Mouse (Mus musculus): ENCODE measurements around the gene Ankrd54. TPM values are rescaled to one million over a fixed set of nuclear protein-coding genes. Genes with fewer than 3 reads are reported as not detected.

The Ankrd54 gene
- polyA plus RNA-seq, 1 experiment from 2014 or later: 77.9 TPM

- H3K4me3 ChIP-seq: no peak overlapping the region
- peaks cover 26% of the 10 kb centered on the region for H3K36me3 ChIP-seq
- H3K27ac ChIP-seq: peak overlapping the region; percentile 50; the same call in 1 of the 2 replicates
- H3K27me3 ChIP-seq (ENCODE audit: low read depth, poor library complexity, severe bottlenecking): no peaks in the 10 kb centered on the region
- no peak for DNase-seq (ENCODE audit: low spot score)
- WGBS: 60% methylated on average over 7 of the region's 7 CpGs
- H3K9me3 ChIP-seq (replicated peaks): no peaks in the 10 kb centered on the region
- peaks cover 37% of the 10 kb centered on the region for H3K4me1 ChIP-seq
Measured at GRCm38 (mm10) chr15:79098868-79099267, 36.2 kb upstream of the Ankrd54 start.

DNA sequence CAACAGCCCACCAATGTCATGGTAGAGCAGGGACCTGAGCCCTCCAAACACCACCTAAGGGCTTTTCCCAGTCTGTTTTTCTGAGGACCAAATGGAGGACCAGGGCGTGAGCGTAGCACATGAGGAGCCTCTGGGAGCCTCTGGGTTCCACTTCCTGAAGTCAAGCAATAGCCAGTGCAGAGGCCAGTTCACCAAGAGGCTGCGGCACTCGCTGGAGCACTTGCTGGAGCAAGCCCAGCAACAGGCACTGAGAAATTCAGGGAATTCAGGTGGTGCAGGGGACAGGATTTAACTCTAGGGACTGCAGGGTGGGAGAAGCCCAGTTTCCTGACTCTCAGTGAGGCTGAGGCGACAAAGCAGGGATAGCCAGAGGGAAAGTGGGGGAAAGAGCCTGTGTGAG, 35.5 kb upstream of the Ankrd54 start:
- Histone ChIP-seq H3K4me1 (peaks cover 37% of the 10 kb centered on the region), H3K9me3 (replicated peaks) (no peaks in the 10 kb centered on the region), H3K27me3 (ENCODE audit: low read depth, poor library complexity, severe bottlenecking) (no peaks in the 10 kb centered on the region), H3K27ac (peak overlapping the region; percentile 7; the same call in 1 of the 2 replicates), H3K36me3 (peaks cover 32% of the 10 kb centered on the region), H3K4me3 (no peak overlapping the region)
- 63% methylated on average over 5 of the region's 5 CpGs for WGBS
- no peak for DNase-seq (ENCODE audit: low spot score)

DNA sequence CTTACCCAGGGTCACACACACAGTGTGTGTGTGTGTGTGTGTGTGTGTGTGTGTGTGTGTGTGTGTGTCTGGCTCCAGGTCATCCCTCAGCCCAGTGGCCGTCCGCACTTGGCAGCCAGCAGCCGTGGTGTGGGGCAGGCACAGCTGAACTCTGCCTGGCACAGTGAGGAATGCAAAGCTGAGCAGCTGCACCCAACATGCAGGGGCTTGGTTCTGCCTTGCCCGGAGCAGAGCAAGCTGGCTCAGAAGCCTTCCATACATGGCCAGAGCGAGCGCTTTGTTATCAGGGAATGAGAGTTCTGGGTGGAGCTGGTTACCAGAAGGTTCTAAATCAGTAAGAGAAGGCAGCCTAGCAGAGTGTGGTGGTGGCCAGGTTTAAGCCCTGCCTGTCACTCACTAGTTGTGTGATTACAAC, 34.9 kb upstream of the Ankrd54 start:
- Histone ChIP-seq H3K4me3 (no peak overlapping the region), H3K27ac (no peak overlapping the region), H3K9me3 (replicated peaks) (no peaks in the 10 kb centered on the region), H3K4me1 (peaks cover 37% of the 10 kb centered on the region), H3K27me3 (ENCODE audit: low read depth, poor library complexity, severe bottlenecking) (no peaks in the 10 kb centered on the region), H3K36me3 (peaks cover 38% of the 10 kb centered on the region)
- DNase-seq (ENCODE audit: low spot score): no peak
- WGBS: 55% methylated on average over 6 of the region's 6 CpGs

- Histone ChIP-seq H3K4me1 (peaks cover 37% of the 10 kb centered on the region), H3K27me3 (ENCODE audit: low read depth, poor library complexity, severe bottlenecking) (no peaks in the 10 kb centered on the region), H3K4me3 (no peak overlapping the region), H3K9me3 (replicated peaks) (no peaks in the 10 kb centered on the region), H3K27ac (no peak overlapping the region), H3K36me3 (peaks cover 43% of the 10 kb centered on the region)
- DNase-seq (ENCODE audit: low spot score): no peak
- WGBS: 31% methylated on average over 2 of the region's 2 CpGs
Measured at GRCm38 (mm10) chr15:79097135-79097534, 34.4 kb upstream of the Ankrd54 start.

GRCm38 (mm10) chr15:79096556-79096955, 33.9 kb upstream of the Ankrd54 start:
- Histone ChIP-seq H3K4me3 (no peak overlapping the region), H3K4me1 (peaks cover 33% of the 10 kb centered on the region), H3K9me3 (replicated peaks) (no peaks in the 10 kb centered on the region), H3K27me3 (ENCODE audit: low read depth, poor library complexity, severe bottlenecking) (no peaks in the 10 kb centered on the region), H3K36me3 (peaks cover 49% of the 10 kb centered on the region), H3K27ac (no peak overlapping the region)
- no peak for DNase-seq (ENCODE audit: low spot score)
- 78% methylated on average over 3 of the region's 3 CpGs for WGBS

DNA sequence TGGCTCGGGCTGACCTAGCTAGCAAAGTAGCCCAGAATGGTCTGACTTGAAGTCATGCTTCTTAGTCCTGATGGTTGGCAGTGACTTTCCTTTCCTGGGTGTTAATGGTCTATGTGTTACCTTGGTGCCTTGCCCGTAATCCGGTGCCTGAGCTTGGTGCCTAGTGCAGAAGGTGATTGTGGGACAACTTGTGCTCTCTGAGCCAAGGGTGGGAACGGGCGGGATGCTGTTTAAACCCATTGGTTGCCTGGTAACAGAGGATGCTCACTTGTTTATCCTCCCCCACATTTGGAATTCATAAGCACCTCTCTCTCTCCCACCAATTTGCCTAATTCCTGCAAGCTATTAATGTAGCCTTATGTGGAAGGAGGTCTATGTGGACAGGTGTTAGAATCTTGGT, 32.8 kb upstream of the Ankrd54 start:
- Histone ChIP-seq H3K36me3 (peaks cover 60% of the 10 kb centered on the region), H3K27ac (no peak overlapping the region), H3K27me3 (ENCODE audit: low read depth, poor library complexity, severe bottlenecking) (no peaks in the 10 kb centered on the region), H3K9me3 (replicated peaks) (no peaks in the 10 kb centered on the region), H3K4me1 (peaks cover 26% of the 10 kb centered on the region), H3K4me3 (no peak overlapping the region)
- DNase-seq (ENCODE audit: low spot score): no peak
- 89% methylated on average over 5 of the region's 5 CpGs for WGBS

DNA sequence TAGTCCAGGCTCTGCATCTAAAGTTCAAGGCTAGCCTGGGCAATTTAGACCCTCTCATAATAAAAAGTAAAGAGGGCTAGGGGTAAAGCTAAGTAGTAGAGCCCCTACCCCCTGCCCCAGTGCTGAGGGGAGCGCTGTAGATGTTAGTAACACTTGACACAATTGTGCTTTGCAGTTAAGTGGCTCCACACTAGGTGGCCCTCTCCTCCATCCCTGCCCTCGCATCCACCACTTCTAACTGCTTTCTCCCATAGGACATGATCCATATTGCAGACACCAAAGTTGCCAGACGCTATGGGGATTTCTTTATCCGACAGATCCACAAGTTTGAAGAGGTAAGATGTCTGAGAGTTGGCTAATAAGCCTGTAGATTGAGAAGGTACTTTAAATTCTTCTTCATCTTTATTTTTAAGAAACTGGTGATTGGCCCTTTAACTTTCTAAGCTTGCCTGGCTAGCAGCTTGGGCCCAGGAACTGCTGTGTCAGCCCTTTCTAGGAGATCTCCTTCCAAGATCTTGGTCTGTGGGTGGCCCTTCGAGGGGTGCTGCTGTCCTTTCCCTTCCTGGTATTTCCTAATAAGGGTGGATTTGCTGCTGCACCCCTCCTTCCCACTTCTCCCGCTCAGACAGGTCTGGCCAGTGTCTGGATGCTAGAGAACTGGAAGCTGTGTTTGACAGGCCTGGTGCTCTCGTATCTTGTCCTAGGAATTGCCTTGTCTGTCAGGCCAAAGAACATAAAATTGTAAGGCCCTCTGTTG, 30.6 kb upstream of the Ankrd54 start:
- DNase-seq (ENCODE audit: low spot score): no peak
- 82% methylated on average over 7 of the region's 7 CpGs for WGBS

GRCm38 (mm10) chr15:79092284-79092683, 29.6 kb upstream of the Ankrd54 start:
- peaks cover 1% of the 10 kb centered on the region; the same call in 1 of the 2 replicates for H3K4me1 ChIP-seq
- no peak overlapping the region for H3K4me3 ChIP-seq
- no peak for DNase-seq (ENCODE audit: low spot score)
- no peaks in the 10 kb centered on the region for H3K9me3 ChIP-seq (replicated peaks)
- no peaks in the 10 kb centered on the region for H3K27me3 ChIP-seq (ENCODE audit: low read depth, poor library complexity, severe bottlenecking)
- WGBS: 92% methylated on average over 6 of the region's 6 CpGs
- peaks cover 90% of the 10 kb centered on the region for H3K36me3 ChIP-seq
- H3K27ac ChIP-seq: no peak overlapping the region

More for the DNA sequence above, 30.6 kb upstream of the Ankrd54 start:
- H3K9me3 ChIP-seq (replicated peaks): no peaks in the 10 kb centered on the region
- H3K4me1 ChIP-seq: peaks cover 11% of the 10 kb centered on the region; the same call in 1 of the 2 replicates
- no peak overlapping the region for H3K27ac ChIP-seq
- H3K4me3 ChIP-seq: no peak overlapping the region
- H3K36me3 ChIP-seq: peaks cover 82% of the 10 kb centered on the region
- no peaks in the 10 kb centered on the region for H3K27me3 ChIP-seq (ENCODE audit: low read depth, poor library complexity, severe bottlenecking)

DNA sequence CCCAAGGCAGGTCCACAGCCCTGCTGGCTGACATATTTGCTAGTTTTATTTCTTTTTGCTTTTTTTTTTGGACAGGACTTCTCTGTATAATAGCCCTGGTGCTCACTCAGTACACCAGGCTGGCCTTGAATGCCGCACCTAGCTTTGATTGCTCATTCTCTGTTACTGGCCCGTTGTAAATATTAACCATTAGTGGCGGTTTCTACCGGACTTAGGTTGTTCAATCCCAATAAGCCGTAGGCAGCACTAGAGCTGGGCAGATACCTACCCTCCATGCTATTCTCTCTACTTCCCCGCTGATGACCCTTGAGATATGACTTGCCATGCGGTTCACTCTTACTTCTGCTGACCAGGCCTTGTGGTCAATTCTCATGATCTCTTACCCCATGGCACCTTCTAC, 16.9 kb upstream of the Ankrd54 start:
- Histone ChIP-seq H3K27me3 (ENCODE audit: low read depth, poor library complexity, severe bottlenecking) (no peaks in the 10 kb centered on the region), H3K4me1 (peaks cover 15% of the 10 kb centered on the region), H3K4me3 (no peak overlapping the region), H3K36me3 (peaks cover 89% of the 10 kb centered on the region), H3K9me3 (replicated peaks) (no peaks in the 10 kb centered on the region), H3K27ac (no peak overlapping the region)
- no peak for DNase-seq (ENCODE audit: low spot score)
- 97% methylated on average over 7 of the region's 7 CpGs for whole genome bisulfite sequencing

- Histone ChIP-seq H3K9me3 (replicated peaks) (no peaks in the 10 kb centered on the region), H3K36me3 (peaks cover 52% of the 10 kb centered on the region), H3K27me3 (ENCODE audit: low read depth, poor library complexity, severe bottlenecking) (no peaks in the 10 kb centered on the region), H3K27ac (peak overlapping the region; percentile 80), H3K4me1 (peaks cover 22% of the 10 kb centered on the region), H3K4me3 (peak overlapping the region; percentile 85)
- no peak for DNase-seq (ENCODE audit: low spot score)
- WGBS: 41% methylated on average over 15 of the region's 15 CpGs
Measured at GRCm38 (mm10) chr15:79075658-79076365, 13.1 kb upstream of the Ankrd54 start.

- peak; percentile 92 for DNase-seq (ENCODE audit: low spot score)
- WGBS: under 1% methylated on average over 49 of the region's 49 CpGs
- peak within 1 kb of the TSS; percentile 85 for H3K4me3 ChIP-seq
- peaks cover 22% of the 10 kb centered on the region for H3K4me1 ChIP-seq
- peak within 1 kb of the TSS; percentile 80 for H3K27ac ChIP-seq
- H3K9me3 ChIP-seq (replicated peaks): no peaks in the 10 kb centered on the region
- H3K27me3 ChIP-seq (ENCODE audit: low read depth, poor library complexity, severe bottlenecking): no peaks in the 10 kb centered on the region
- H3K36me3 ChIP-seq: peaks cover 44% of the 10 kb centered on the region
Measured at GRCm38 (mm10) chr15:79074913-79075532, 12.3 kb upstream of the Ankrd54 start, which contains the start of gene Eif3l. TSS of gene Eif3l (plus strand) at chr15:79075179.

DNA sequence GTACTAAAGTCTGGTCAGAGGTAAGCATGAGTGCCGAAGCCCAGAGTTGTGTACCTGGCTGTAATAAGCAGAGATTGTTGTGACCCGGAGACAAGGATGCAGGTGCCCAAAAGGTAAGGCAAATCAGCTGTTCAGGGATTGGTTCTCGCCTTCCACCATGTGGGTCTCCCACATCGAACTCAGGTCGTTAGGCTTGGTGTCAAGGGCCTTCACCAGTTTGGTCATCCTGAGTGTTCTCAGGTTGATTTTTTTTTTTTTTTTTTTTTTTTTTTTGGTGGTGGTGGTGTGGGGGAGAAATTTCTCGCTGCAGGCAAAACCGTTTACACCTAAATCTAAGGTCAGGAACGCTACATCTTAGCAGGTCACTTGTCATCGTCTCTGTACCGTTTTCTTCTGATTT, 11.8 kb upstream of the Ankrd54 start:
- Histone ChIP-seq H3K9me3 (replicated peaks) (no peaks in the 10 kb centered on the region), H3K4me3 (peak overlapping the region; percentile 85), H3K27ac (peak overlapping the region; percentile 80), H3K27me3 (ENCODE audit: low read depth, poor library complexity, severe bottlenecking) (no peaks in the 10 kb centered on the region), H3K36me3 (peaks cover 38% of the 10 kb centered on the region), H3K4me1 (peaks cover 22% of the 10 kb centered on the region)
- WGBS: 41% methylated on average over 10 of the region's 10 CpGs
- DNase-seq (ENCODE audit: low spot score): no peak

DNA sequence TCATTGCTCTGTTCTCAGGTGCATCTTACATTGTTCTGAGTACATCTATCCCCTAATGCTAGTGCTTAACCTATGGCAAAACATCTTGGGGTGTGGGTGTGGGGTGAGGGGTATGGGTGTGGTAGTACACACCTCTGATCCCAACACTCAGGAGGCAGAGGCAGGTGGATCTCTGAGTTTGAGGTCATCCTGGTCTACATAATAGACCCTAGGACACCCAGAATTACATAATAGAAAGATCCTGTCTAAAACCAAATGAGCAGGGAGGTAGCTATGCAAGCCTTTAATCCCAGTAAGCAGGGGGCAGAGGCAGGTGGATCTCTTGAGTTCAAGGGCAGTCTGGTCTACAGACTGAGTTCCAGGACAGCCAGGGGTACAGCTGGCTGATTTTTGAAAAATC, 11.1 kb upstream of the Ankrd54 start:
- Histone ChIP-seq H3K27me3 (ENCODE audit: low read depth, poor library complexity, severe bottlenecking) (no peaks in the 10 kb centered on the region), H3K27ac (no peak overlapping the region), H3K4me3 (no peak overlapping the region), H3K4me1 (peaks cover 22% of the 10 kb centered on the region), H3K36me3 (peaks cover 31% of the 10 kb centered on the region), H3K9me3 (replicated peaks) (no peaks in the 10 kb centered on the region)
- no peak for DNase-seq (ENCODE audit: low spot score)
